Mouse (Mus musculus) c-Kit-positive CD71-positive TER-119-negative erythroid progenitor cells, embryonic 14.5 days (primary cell): ENCODE results near the gene Kcnab1.
A peak's percentile ranks its signal among the peaks of the same experiment; 100 is the strongest.

ENCODE experiments used
- DNase-seq: peaks from one replicate; pipeline ENCODE4 v3.0.0-alpha.2; 2013; ENCODE audit warnings: low read depth

The Kcnab1 gene

GRCm38 (mm10) chr3:65317876-65318537 is 208.8 kb downstream of the Kcnab1 start:
- DNase-seq: peak; percentile 19

- DNase-seq: no peak
Measured at GRCm38 (mm10) chr3:65319248-65320008, 210.2 kb downstream of the Kcnab1 start.

GRCm38 (mm10) chr3:65320990-65321389 is 211.8 kb downstream of the Kcnab1 start:
- no peak for DNase-seq

GRCm38 (mm10) chr3:65321981-65322779 is 213.0 kb downstream of the Kcnab1 start:
- DNase-seq: no peak

- DNase-seq: no peak
Measured at GRCm38 (mm10) chr3:65325254-65325653, 216.1 kb downstream of the Kcnab1 start.

GRCm38 (mm10) chr3:65328814-65329213 is 219.6 kb downstream of the Kcnab1 start:
- no peak for DNase-seq

- DNase-seq: no peak
Measured at GRCm38 (mm10) chr3:65337835-65338464, 228.8 kb downstream of the Kcnab1 start.

- DNase-seq: no peak
Measured at GRCm38 (mm10) chr3:65340173-65340951, 231.2 kb downstream of the Kcnab1 start.

- no peak for DNase-seq
Measured at GRCm38 (mm10) chr3:65346176-65346575, 237.0 kb downstream of the Kcnab1 start.

GRCm38 (mm10) chr3:65352278-65353127 is 243.3 kb downstream of the Kcnab1 start:
- DNase-seq: no peak

- no peak for DNase-seq
Measured at GRCm38 (mm10) chr3:65353263-65354037, 244.3 kb downstream of the Kcnab1 start.

- no peak for DNase-seq
Measured at GRCm38 (mm10) chr3:65355479-65355878, 246.3 kb downstream of the Kcnab1 start.

- DNase-seq: no peak
Measured at GRCm38 (mm10) chr3:65358275-65358674, 249.1 kb downstream of the Kcnab1 start.

GRCm38 (mm10) chr3:65358841-65359240 is 249.7 kb downstream of the Kcnab1 start:
- DNase-seq: no peak

- no peak for DNase-seq
Measured at GRCm38 (mm10) chr3:65360163-65360969, 251.2 kb downstream of the Kcnab1 start.

GRCm38 (mm10) chr3:65363438-65363837 is 254.3 kb downstream of the Kcnab1 start:
- no peak for DNase-seq

- DNase-seq: no peak
Measured at GRCm38 (mm10) chr3:65365184-65365583, 256.0 kb downstream of the Kcnab1 start.

GRCm38 (mm10) chr3:65365921-65366710 is 256.9 kb downstream of the Kcnab1 start:
- no peak for DNase-seq
